In genomic region chr3:152568455-152569241, GRCm38 (mm10) we compare ENCODE assay signal across 10 mouse cellular contexts.
A peak's percentile ranks its signal among the peaks of the same experiment; 100 is the strongest.
DNase-seq lines count a peak whose midpoint lies in the region; ATAC-seq and TF ChIP-seq lines count a peak whose summit lies in the region.
"Had no signal": no experiment of that assay in that cellular context is flagged by ENCODE, and none has a peak within 500 bp of the region (broad histone marks: within the 10 kb centered on the region; RNA-seq: fewer than 3 reads in every experiment).

No protein-coding gene starts in this region.

- no peak overlapping the region for H3K9ac ChIP-seq in forebrain, embryonic 16.5 days (replicated peaks; ENCODE audit: low read depth, low read length)
- no peak overlapping the region for H3K9ac ChIP-seq in kidney, embryonic 14.5 days (ENCODE audit: low read depth, low read length)
- H3K9ac ChIP-seq in stomach, postnatal 0 days (ENCODE audit: low read length) = no peak overlapping the region
- H3K9ac ChIP-seq: heart, embryonic 15.5 days had no signal

- no peak for ATAC-seq in forebrain, embryonic 16.5 days
- ATAC-seq in megakaryocyte, adult 5-6 weeks (ENCODE audit: poor library complexity, severe bottlenecking) = no peak
- ATAC-seq in kidney, embryonic 14.5 days (ENCODE audit: low FRiP score, low TSS enrichment) = peak; percentile 66
- peak; percentile 61 for ATAC-seq in stomach, postnatal 0 days (ENCODE audit: low FRiP score, low TSS enrichment)

- H3K4me3 ChIP-seq in forebrain, embryonic 10.5 days = no peak overlapping the region
- H3K4me3 ChIP-seq in forebrain, embryonic 16.5 days (replicated peaks; ENCODE audit: low read length) = no peak overlapping the region
- peak overlapping the region; percentile 67 for H3K4me3 ChIP-seq in megakaryocyte, embryonic 14.5 days (replicated peaks)
- H3K4me3 ChIP-seq in kidney, embryonic 14.5 days (ENCODE audit: low read length) = no peak overlapping the region
- no peak overlapping the region for H3K4me3 ChIP-seq in stomach, postnatal 0 days (ENCODE audit: low read depth, low read length)
- H3K4me3 ChIP-seq: erythroblast, embryonic 14.5 days; heart, embryonic 15.5 days had no signal

- no peak for TF ChIP-seq CTCF in stomach, postnatal 0 days (IDR thresholded peaks at IDR 0.05; ENCODE audit: low read depth)

- no peaks in the 10 kb centered on the region for H3K36me3 ChIP-seq in forebrain, embryonic 10.5 days (replicated peaks)
- H3K36me3 ChIP-seq in forebrain, embryonic 16.5 days (ENCODE audit: control insufficient read depth, insufficient read depth) = no peaks in the 10 kb centered on the region
- H3K36me3 ChIP-seq in megakaryocyte, embryonic 14.5 days (replicated peaks; ENCODE audit: low read length) = no peaks in the 10 kb centered on the region
- no peaks in the 10 kb centered on the region for H3K36me3 ChIP-seq in kidney, embryonic 14.5 days (ENCODE audit: control insufficient read depth, insufficient read depth, low read length)
- no peaks in the 10 kb centered on the region for H3K36me3 ChIP-seq in stomach, postnatal 0 days (ENCODE audit: control insufficient read depth, insufficient read depth, low read length)
- H3K36me3 ChIP-seq: heart, embryonic 15.5 days had no signal

- no peak for TF ChIP-seq EP300 in stomach, postnatal 0 days (optimal IDR thresholded peaks at IDR 0.05)

- H3K4me1 ChIP-seq in forebrain, embryonic 10.5 days = peaks cover 12% of the 10 kb centered on the region
- no peaks in the 10 kb centered on the region for H3K4me1 ChIP-seq in forebrain, embryonic 16.5 days (replicated peaks; ENCODE audit: control insufficient read depth, insufficient read depth, low read length)
- peaks cover 43% of the 10 kb centered on the region for H3K4me1 ChIP-seq in megakaryocyte, embryonic 14.5 days
- peaks cover 8% of the 10 kb centered on the region; the same call in 1 of the 2 replicates for H3K4me1 ChIP-seq in kidney, embryonic 14.5 days (ENCODE audit: control insufficient read depth, insufficient read depth, low read length)
- H3K4me1 ChIP-seq in stomach, postnatal 0 days (replicated peaks; ENCODE audit: control insufficient read depth, insufficient read depth) = no peaks in the 10 kb centered on the region

- no peaks in the 10 kb centered on the region for H3K9me3 ChIP-seq in forebrain, embryonic 10.5 days
- no peaks in the 10 kb centered on the region for H3K9me3 ChIP-seq in forebrain, embryonic 16.5 days (ENCODE audit: control insufficient read depth, low read length)
- H3K9me3 ChIP-seq in megakaryocyte, embryonic 14.5 days = no peaks in the 10 kb centered on the region
- no peaks in the 10 kb centered on the region for H3K9me3 ChIP-seq in kidney, embryonic 14.5 days (ENCODE audit: control insufficient read depth, low read length)
- H3K9me3 ChIP-seq in stomach, postnatal 0 days (ENCODE audit: control insufficient read depth, low read length) = no peaks in the 10 kb centered on the region
- H3K9me3 ChIP-seq: heart, embryonic 15.5 days had no signal

- no peak for DNase-seq in forebrain, embryonic 10.5 days (ENCODE audit: extremely low spot score, low spot score)
- no peak for DNase-seq in stomach, postnatal 0 days (ENCODE audit: low spot score)
- no peak for DNase-seq in gastrocnemius, postnatal 10 days
- DNase-seq in frontal cortex, adult 2 months (ENCODE audit: extremely low spot score in 1 of 2, low spot score in 1 of 2) = no peak

- H3K4me2 ChIP-seq in forebrain, embryonic 16.5 days (ENCODE audit: low read length) = no peak overlapping the region
- no peak overlapping the region for H3K4me2 ChIP-seq in kidney, embryonic 14.5 days (replicated peaks; ENCODE audit: low read depth, low read length)
- H3K4me2 ChIP-seq in stomach, postnatal 0 days (replicated peaks; ENCODE audit: low read depth) = no peak overlapping the region
- H3K4me2 ChIP-seq: heart, embryonic 15.5 days had no signal

- H3K27me3 ChIP-seq in forebrain, embryonic 10.5 days (ENCODE audit: poor library complexity, severe bottlenecking) = no peaks in the 10 kb centered on the region
- no peaks in the 10 kb centered on the region for H3K27me3 ChIP-seq in forebrain, embryonic 16.5 days (replicated peaks; ENCODE audit: control insufficient read depth, insufficient read depth, low read length)
- H3K27me3 ChIP-seq in megakaryocyte, embryonic 14.5 days (replicated peaks) = no peaks in the 10 kb centered on the region
- H3K27me3 ChIP-seq in kidney, embryonic 14.5 days (ENCODE audit: control insufficient read depth, insufficient read depth, low read length) = no peaks in the 10 kb centered on the region
- no peaks in the 10 kb centered on the region for H3K27me3 ChIP-seq in stomach, postnatal 0 days (ENCODE audit: control insufficient read depth, insufficient read depth, low read length)
- H3K27me3 ChIP-seq: heart, embryonic 15.5 days had no signal

- 74% methylated on average over 9 of the region's 9 CpGs for WGBS in forebrain, embryonic 10.5 days
- 83% methylated on average over 9 of the region's 9 CpGs for WGBS in forebrain, embryonic 16.5 days
- WGBS in kidney, embryonic 14.5 days = 58% methylated on average over 9 of the region's 9 CpGs
- 36% methylated on average over 9 of the region's 9 CpGs for WGBS in stomach, postnatal 0 days

- H3K27ac ChIP-seq in forebrain, embryonic 10.5 days = peak overlapping the region; percentile 68
- H3K27ac ChIP-seq in forebrain, embryonic 16.5 days (ENCODE audit: low read length) = no peak overlapping the region
- H3K27ac ChIP-seq in kidney, embryonic 14.5 days (ENCODE audit: low read depth, low read length) = peak overlapping the region; percentile 43; the same call in 1 of the 2 replicates
- peak overlapping the region; percentile 13; the same call in 1 of the 2 replicates for H3K27ac ChIP-seq in stomach, postnatal 0 days (replicated peaks)
- H3K27ac ChIP-seq: heart, embryonic 15.5 days had no signal

Comparison
In these comparisons a context has a peak if more than half of its experiments do, and no peak if none do; other contexts are left out.
1. ATAC-seq: peak in kidney, embryonic 14.5 days (single experiment) and stomach, postnatal 0 days (single experiment); none in forebrain, embryonic 16.5 days (single experiment) and megakaryocyte, adult 5-6 weeks (single experiment).